Mouse (Mus musculus) midbrain, embryonic 11.5 days (tissue): ENCODE measurements at regions not wholly inside any gene's neighbourhood (a gene's known extent, or its start where the extent isn't known, plus 50 kb on each side); places are given as distances from the start of the nearest gene placed in this dataset.

Experiments
- ATAC-seq: fragments of 200-750 bp; cut with Nextera tagmentation; 2 replicates; pipeline ENCODE4 v1.8.0; 2017; ENCODE audit warnings: moderate TSS enrichment, moderate library complexity; ENCODE audit not compliant: low FRiP score
- DNase-seq: peaks from one replicate; pipeline ENCODE4 v3.0.0; 2015; ENCODE audit warnings: low spot score; ENCODE audit errors: missing footprints
- H3K27ac ChIP-seq: fragments of 300-500 bp; sonication (generic); 2 replicates; pipeline ENCODE4 v1.5.1; 2014; ENCODE audit warnings: low read depth, low read length
- H3K27me3 ChIP-seq: fragments of 300-500 bp; sonication (generic); 2 replicates; pipeline ENCODE4 v1.6.1; 2014; ENCODE audit warnings: mild to moderate bottlenecking, low read length, moderate library complexity, mixed read lengths; ENCODE audit not compliant: control insufficient read depth, insufficient read depth
- H3K36me3 ChIP-seq: fragments of 300-500 bp; sonication (generic); 2 replicates; pipeline ENCODE4 v1.6.1; 2014; ENCODE audit warnings: mild to moderate bottlenecking, low read length, moderate library complexity, mixed read lengths; ENCODE audit not compliant: control insufficient read depth, insufficient read depth
- H3K4me1 ChIP-seq: fragments of 300-500 bp; sonication (generic); 2 replicates; pipeline ENCODE4 v1.6.1; 2014; ENCODE audit warnings: low read length; ENCODE audit not compliant: control insufficient read depth, insufficient read depth
- H3K4me2 ChIP-seq: fragments of 300-500 bp; sonication (generic); 2 replicates; pipeline ENCODE4 v1.6.1; 2014; ENCODE audit warnings: mild to moderate bottlenecking, moderate library complexity
- H3K4me3 ChIP-seq: fragments of 300-500 bp; sonication (generic); 2 replicates; pipeline ENCODE4 v1.5.1; 2014; ENCODE audit warnings: low read depth, low read length
- H3K9ac ChIP-seq: fragments of 300-500 bp; sonication (generic); 2 replicates; pipeline ENCODE4 v1.6.1; 2014; ENCODE audit warnings: low read length
- H3K9me3 ChIP-seq: fragments of 300-500 bp; sonication (generic); 2 replicates; pipeline ENCODE4 v1.6.1; 2016; ENCODE audit warnings: low read length; ENCODE audit not compliant: control insufficient read depth
- WGBS: fragments of 180-500 bp; shearing (Covaris S2); extraction: QIAGEN DNeasy Blood & Tissue Kit; methylation state at CpG from one replicate; pipeline ENCODE4 v1.1.7; 2014; 5-methylcytosine and 5-hydroxymethylcytosine counted together

DNA sequence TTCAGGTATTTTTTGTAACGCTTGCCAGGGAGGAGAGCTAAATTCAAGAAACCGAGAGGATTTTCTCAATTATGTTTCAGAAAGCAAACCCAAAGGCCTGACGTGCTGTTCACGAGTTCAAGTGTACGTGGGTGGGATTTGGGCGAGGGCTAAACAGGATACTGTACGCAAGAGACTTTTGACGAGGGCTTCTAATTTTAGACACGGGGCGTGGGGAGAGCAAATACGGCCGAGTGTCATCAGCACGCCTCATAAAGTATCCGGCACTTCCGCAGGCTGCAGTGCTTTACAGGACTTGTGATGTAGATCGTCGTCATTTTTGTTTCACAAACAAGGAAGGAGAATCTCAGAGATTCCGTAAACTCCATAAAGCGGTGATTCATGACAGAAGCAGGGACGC is 307.4 kb downstream of the Spry2 start:
- no peak for ATAC-seq

GRCm38 (mm10) chr14:105588391-105589163 is 308.0 kb downstream of the Spry2 start:
- H3K4me2 ChIP-seq = no peak overlapping the region
- no peaks in the 10 kb centered on the region for H3K36me3 ChIP-seq
- WGBS = 81% methylated on average over 15 of the region's 15 CpGs
- peak; percentile 84 for ATAC-seq
- no peak overlapping the region for H3K4me3 ChIP-seq
- no peaks in the 10 kb centered on the region for H3K9me3 ChIP-seq
- peaks cover 5% of the 10 kb centered on the region; the same call in 1 of the 2 replicates for H3K4me1 ChIP-seq
- H3K27ac ChIP-seq = 0 out of 2 replicates have a peak overlapping the region, but pooled peaks have one; percentile 11
- no peak overlapping the region for H3K9ac ChIP-seq
- peak; percentile 91 for DNase-seq
- no peaks in the 10 kb centered on the region for H3K27me3 ChIP-seq

More for the DNA sequence above, 307.4 kb downstream of the Spry2 start:
- no peak overlapping the region for H3K27ac ChIP-seq
- no peak overlapping the region for H3K4me2 ChIP-seq
- no peaks in the 10 kb centered on the region for H3K27me3 ChIP-seq
- H3K36me3 ChIP-seq = no peaks in the 10 kb centered on the region
- H3K9me3 ChIP-seq = no peaks in the 10 kb centered on the region
- peaks cover 5% of the 10 kb centered on the region; the same call in 1 of the 2 replicates for H3K4me1 ChIP-seq
- no peak overlapping the region for H3K4me3 ChIP-seq
- WGBS = 93% methylated on average over 20 of the region's 20 CpGs
- DNase-seq = no peak
- no peak overlapping the region for H3K9ac ChIP-seq

- no peaks in the 10 kb centered on the region for H3K36me3 ChIP-seq
- 81% methylated on average over 8 of the region's 8 CpGs for WGBS
- no peak overlapping the region for H3K4me3 ChIP-seq
- no peaks in the 10 kb centered on the region for H3K27me3 ChIP-seq
- H3K4me2 ChIP-seq = no peak overlapping the region
- no peak overlapping the region for H3K9ac ChIP-seq
- H3K4me1 ChIP-seq = peaks cover 5% of the 10 kb centered on the region; the same call in 1 of the 2 replicates
- no peak for DNase-seq
- 0 out of 2 replicates have a peak overlapping the region, but pooled peaks have one; percentile 11 for H3K27ac ChIP-seq
- H3K9me3 ChIP-seq = no peaks in the 10 kb centered on the region
- ATAC-seq = no peak; the same call in 1 of the 2 replicates
These were observed 308.6 kb downstream of the Spry2 start for GRCm38 (mm10) chr14:105588029-105588390.

GRCm38 (mm10) chr14:105584632-105585031 is 312.0 kb downstream of the Spry2 start:
- ATAC-seq = no peak
- Histone ChIP-seq H3K27ac (no peak overlapping the region), H3K4me3 (no peak overlapping the region), H3K27me3 (no peaks in the 10 kb centered on the region), H3K36me3 (no peaks in the 10 kb centered on the region), H3K4me2 (no peak overlapping the region), H3K9ac (no peak overlapping the region), H3K9me3 (no peaks in the 10 kb centered on the region), H3K4me1 (peaks cover 5% of the 10 kb centered on the region; the same call in 1 of the 2 replicates)
- WGBS = 77% methylated on average over 3 of the region's 3 CpGs
- no peak for DNase-seq

- WGBS = 89% methylated on average over 2 of the region's 2 CpGs
- Histone ChIP-seq H3K27me3 (no peaks in the 10 kb centered on the region), H3K36me3 (no peaks in the 10 kb centered on the region), H3K4me3 (no peak overlapping the region), H3K4me2 (no peak overlapping the region), H3K4me1 (peaks cover 5% of the 10 kb centered on the region; the same call in 1 of the 2 replicates), H3K9me3 (no peaks in the 10 kb centered on the region), H3K9ac (no peak overlapping the region), H3K27ac (no peak overlapping the region)
- DNase-seq (no peak), ATAC-seq (no peak)
These were observed 313.1 kb downstream of the Spry2 start for GRCm38 (mm10) chr14:105583497-105583896.

DNA sequence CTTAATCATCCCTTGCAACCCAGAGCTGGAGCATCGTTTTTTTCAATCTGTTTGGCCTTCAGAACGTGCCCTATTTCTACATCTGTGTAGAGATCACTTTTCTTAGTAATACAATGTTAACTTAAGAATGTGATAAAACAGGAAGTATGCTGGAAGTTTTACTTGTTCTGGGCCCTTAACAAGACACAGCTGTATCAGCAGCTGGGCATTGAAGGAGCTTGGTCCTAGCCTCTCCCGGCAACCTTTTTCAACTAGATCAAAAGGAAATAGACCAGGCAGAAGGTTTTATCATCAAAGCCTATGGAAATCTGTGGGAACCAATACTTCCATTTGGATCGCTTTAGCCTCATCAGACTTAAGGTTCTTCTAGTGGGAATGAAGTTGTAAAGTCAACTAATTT is 317.9 kb downstream of the Ndfip2 start:
- Histone ChIP-seq H3K36me3 (no peaks in the 10 kb centered on the region), H3K9ac (no peak overlapping the region), H3K9me3 (no peaks in the 10 kb centered on the region), H3K4me1 (0 out of 2 replicates have a peak, but pooled peaks cover 2% of the 10 kb centered on the region), H3K27ac (no peak overlapping the region), H3K4me3 (no peak overlapping the region), H3K27me3 (no peaks in the 10 kb centered on the region), H3K4me2 (no peak overlapping the region)
- 51% methylated on average over 4 of the region's 4 CpGs for WGBS
- ATAC-seq = no peak
- no peak for DNase-seq

DNA sequence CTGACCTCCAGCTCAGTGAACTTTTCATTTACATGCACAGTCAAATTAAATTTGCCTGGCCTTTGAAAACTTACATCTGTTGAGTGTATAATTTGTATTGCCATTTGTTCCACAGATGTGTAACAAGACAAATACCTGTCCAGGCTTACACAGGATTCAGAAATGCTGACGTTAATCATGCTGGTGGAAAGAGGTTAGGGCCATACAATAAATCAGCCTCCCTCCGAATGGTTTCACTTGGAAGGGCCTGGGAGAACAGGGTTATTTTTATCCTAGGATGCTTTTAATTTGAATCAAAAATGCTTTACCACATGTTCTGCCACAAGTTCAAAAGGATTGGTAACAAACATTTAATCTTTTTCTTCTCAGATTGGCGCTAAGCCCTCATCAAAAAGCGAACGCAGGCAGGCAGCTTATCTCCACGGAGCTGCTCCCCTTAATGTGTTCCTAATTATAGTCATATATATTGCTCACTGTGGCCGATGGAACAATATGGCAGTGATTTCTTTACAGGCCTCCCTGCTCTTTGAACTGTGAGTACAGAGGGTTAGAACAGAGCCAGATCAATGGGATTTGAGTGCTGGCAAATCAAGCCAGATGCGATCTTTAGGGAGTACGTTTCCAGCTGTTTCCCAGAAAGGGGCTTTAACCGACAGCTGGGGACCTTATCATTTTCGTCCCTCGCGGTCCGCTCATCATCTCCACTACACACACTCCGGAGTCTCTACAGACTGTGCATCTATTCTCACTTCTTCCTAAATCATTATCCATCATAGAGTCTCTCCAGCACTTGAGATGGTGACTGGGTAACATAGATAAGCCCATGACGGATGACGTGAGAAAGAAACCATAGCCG is 313.9 kb downstream of the Ndfip2 start:
- ATAC-seq (peak; percentile 87), DNase-seq (no peak)
- no peak overlapping the region for H3K9ac ChIP-seq
- 51% methylated on average over 18 of the region's 18 CpGs for WGBS
- no peaks in the 10 kb centered on the region for H3K27me3 ChIP-seq
- H3K9me3 ChIP-seq = no peaks in the 10 kb centered on the region
- 0 out of 2 replicates have a peak, but pooled peaks cover 2% of the 10 kb centered on the region for H3K4me1 ChIP-seq
- no peak overlapping the region for H3K4me3 ChIP-seq
- H3K36me3 ChIP-seq = no peaks in the 10 kb centered on the region
- no peak overlapping the region for H3K27ac ChIP-seq
- no peak overlapping the region for H3K4me2 ChIP-seq

GRCm38 (mm10) chr14:105570156-105570555 is 311.8 kb downstream of the Ndfip2 start:
- H3K9me3 ChIP-seq = no peaks in the 10 kb centered on the region
- H3K27ac ChIP-seq = no peak overlapping the region
- ATAC-seq = no peak
- no peak for DNase-seq
- H3K36me3 ChIP-seq = no peaks in the 10 kb centered on the region
- no peak overlapping the region for H3K4me3 ChIP-seq
- no peak overlapping the region for H3K9ac ChIP-seq
- no peak overlapping the region for H3K4me2 ChIP-seq
- WGBS = 75% methylated on average over 6 of the region's 6 CpGs
- H3K4me1 ChIP-seq = 0 out of 2 replicates have a peak, but pooled peaks cover 2% of the 10 kb centered on the region
- no peaks in the 10 kb centered on the region for H3K27me3 ChIP-seq

DNA sequence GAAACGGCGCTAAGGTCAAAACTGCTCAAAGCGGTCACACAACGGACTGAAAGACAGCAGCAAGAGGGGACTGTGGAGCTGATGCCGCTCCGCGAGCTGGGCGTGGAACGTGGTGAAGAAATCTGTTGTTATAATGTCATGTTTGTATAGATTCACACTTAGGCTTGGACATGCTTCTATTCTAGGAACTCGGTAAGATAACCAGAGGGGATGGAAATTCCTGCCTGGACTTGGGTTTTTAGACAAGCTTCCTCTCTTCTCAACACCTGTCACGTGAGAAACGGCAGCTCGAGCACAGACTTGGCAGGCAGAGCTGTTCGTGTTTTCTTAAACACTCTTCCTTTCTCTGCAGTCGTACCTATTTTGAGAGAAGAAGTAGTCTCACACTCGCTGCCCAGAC is 307.5 kb downstream of the Ndfip2 start:
- 92% methylated on average over 16 of the region's 16 CpGs for WGBS
- H3K4me3 ChIP-seq = no peak overlapping the region
- H3K36me3 ChIP-seq = no peaks in the 10 kb centered on the region

More for the DNA sequence above, 307.5 kb downstream of the Ndfip2 start:
- Histone ChIP-seq H3K27ac (no peak overlapping the region), H3K9ac (no peak overlapping the region), H3K4me1 (no peaks in the 10 kb centered on the region), H3K4me2 (no peak overlapping the region), H3K27me3 (no peaks in the 10 kb centered on the region), H3K9me3 (no peaks in the 10 kb centered on the region)
- ATAC-seq (no peak), DNase-seq (no peak)
